Mouse (Mus musculus) neural tube, embryonic 11.5 days (tissue): Measurements from ENCODE around the gene Htr5b. TPM values are rescaled to one million over a fixed set of nuclear protein-coding genes. Genes with fewer than 3 reads are reported as not detected.

Experiments used
- polyA plus RNA-seq: library from polyadenylated mRNA; unstranded; fragments of >200 nt; fragmentation: Nextera tagmentation; extraction: Ambion mirVana; gene quantifications from 2 replicates; pipeline ENCODE4 v1.2.1, GENCODE M21; 2014

Gene Htr5b
- polyA plus RNA-seq, 1 experiment from 2014 or later = 0.16 TPM

Other genes starting within 250 kb of the Htr5b start
- 17.4 and 20.5 TPM in 2 replicates for gene Insig2, start 195.9 kb downstream of the Htr5b start, polyA plus RNA-seq
- gene Ccdc93, start 97.4 kb downstream of the Htr5b start, polyA plus RNA-seq = 10.2 and 11.0 TPM in 2 replicates
- gene Ddx18, start 39.5 kb upstream of the Htr5b start, polyA plus RNA-seq = 67.2 and 72.5 TPM in 2 replicates